Mouse (Mus musculus) E14TG2a.4 (cell line): ENCODE measurements at regions not wholly inside any gene's neighbourhood (a gene's known extent, or its start where the extent isn't known, plus 50 kb on each side); places are given as distances from the start of the nearest gene placed in this dataset.

Experiments
- CTCF ChIP-seq: conservative IDR thresholded peaks from 2 replicates; pipeline ENCODE4 v1.5.1; 2014; ENCODE audit warnings: low read length
- NANOG ChIP-seq: IDR thresholded peaks from 2 replicates; pipeline ENCODE4 v1.6.1; 2014; ENCODE audit warnings: borderline replicate concordance, low read length, mixed read lengths
- POU5F1 ChIP-seq: IDR thresholded peaks from 2 replicates; pipeline ENCODE4 v1.6.1; 2014; ENCODE audit warnings: low read length, borderline replicate concordance

DNA sequence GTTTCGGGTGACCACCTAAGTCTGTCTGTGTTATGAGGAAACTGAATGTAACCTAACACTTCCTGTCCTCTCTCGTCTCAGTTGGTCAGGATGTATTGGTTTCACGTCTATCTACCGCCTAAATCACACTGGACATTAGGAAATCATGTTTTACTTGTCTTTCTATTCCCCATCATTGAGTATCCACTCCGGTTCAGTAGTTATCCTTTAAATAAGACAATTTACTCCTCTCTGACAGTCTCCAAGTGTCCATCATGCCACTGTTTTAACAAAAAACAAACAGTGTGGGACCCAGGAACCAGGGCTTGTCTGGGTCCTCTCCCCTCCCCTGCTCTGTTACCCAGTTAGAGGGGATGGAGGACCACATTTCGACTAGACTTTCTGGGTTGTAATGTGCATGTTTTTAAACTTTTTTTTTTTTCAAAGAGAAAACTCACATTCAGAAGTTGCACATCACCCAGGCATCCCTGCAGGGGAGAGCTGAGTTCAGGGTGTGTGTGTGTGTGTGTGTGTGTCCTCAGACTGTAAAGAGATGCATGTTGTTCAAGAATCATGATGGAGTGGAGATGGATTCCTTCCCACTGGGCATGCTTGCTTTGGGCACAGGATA lies 65.5 kb upstream of the Cpsf6 start:
- TF ChIP-seq CTCF, result no peak
- no peak for TF ChIP-seq NANOG
- no peak for TF ChIP-seq POU5F1
